Mouse (Mus musculus) MEL (cell line): ENCODE results near the gene Cdk4. TPM values are rescaled to one million over a fixed set of nuclear protein-coding genes. Genes with fewer than 3 reads are reported as not detected.
A peak's percentile ranks its signal among the peaks of the same experiment; 100 is the strongest.

Experiments used
- DNase-seq: peaks from one replicate; pipeline ENCODE4 v3.0.0; 2011; ENCODE audit warnings: low read depth, low spot score
- H3K27ac ChIP-seq: 2 replicates; pipeline ENCODE4 v1.5.1; 2012; ENCODE audit warnings: low read depth, mild to moderate bottlenecking, control low read depth, low read length, moderate library complexity; ENCODE audit not compliant: control insufficient read depth
- H3K27me3 ChIP-seq, 2 experiments: fragments of 150-350 bp in 1 of 2; sonication (generic) in 1 of 2; 2 replicates each; pipeline ENCODE4 v1.6.1; 2012; ENCODE audit warnings: low read length in 2 of 2, mild to moderate bottlenecking in 2 of 2, improper control_type of control experiment in 1 of 2, moderate library complexity in 1 of 2; ENCODE audit not compliant: insufficient read depth in 2 of 2, control insufficient read depth in 1 of 2
- H3K36me3 ChIP-seq, 2 experiments: 2 replicates each; pipeline ENCODE4 v1.6.1; 2012 to 2014; ENCODE audit warnings: low read length in 2 of 2, improper control_type of control experiment in 1 of 2, inconsistent platforms in 1 of 2, mild to moderate bottlenecking in 1 of 2; ENCODE audit not compliant: insufficient read depth in 2 of 2, control insufficient read depth in 1 of 2
- H3K4me1 ChIP-seq, 2 experiments: fragments of 150-350 bp in 1 of 2; sonication (generic) in 1 of 2; 2 replicates each; pipeline ENCODE4 v1.6.1; 2012; ENCODE audit warnings: low read length in 2 of 2, improper control_type of control experiment in 1 of 2, mild to moderate bottlenecking in 1 of 2; ENCODE audit not compliant: insufficient read depth in 2 of 2, control insufficient read depth in 1 of 2
- H3K4me3 ChIP-seq, 2 experiments: fragments of 150-350 bp in 1 of 2; sonication (generic) in 1 of 2; 2 replicates each; pipeline ENCODE4 v1.5.1; 2012; ENCODE audit warnings: low read depth in 2 of 2, low read length in 2 of 2, mild to moderate bottlenecking in 2 of 2, moderate library complexity in 2 of 2, control low read depth in 1 of 2, improper control_type of control experiment in 1 of 2; ENCODE audit not compliant: control insufficient read depth in 1 of 2, insufficient read depth in 1 of 2
- H3K79me2 ChIP-seq: 2 replicates; pipeline ENCODE4 v1.6.1; 2012; ENCODE audit warnings: mild to moderate bottlenecking, low read length, moderate library complexity; ENCODE audit not compliant: control insufficient read depth, poor library complexity, insufficient read depth
- H3K9ac ChIP-seq: 2 replicates; pipeline ENCODE4 v1.6.1; 2012; ENCODE audit warnings: low read depth, mild to moderate bottlenecking, control low read depth, low read length, moderate library complexity; ENCODE audit not compliant: control insufficient read depth, poor library complexity, severe bottlenecking
- H3K9me3 ChIP-seq: fragments of 150-350 bp; sonication (generic); replicated peaks from 2 replicates; pipeline ENCODE4 v1.6.1; 2012; ENCODE audit warnings: mild to moderate bottlenecking, low read length, improper control_type of control experiment, moderate library complexity; ENCODE audit not compliant: insufficient read depth
- BHLHE40 ChIP-seq: IDR thresholded peaks from 2 replicates; pipeline ENCODE4 v1.6.1; 2012; ENCODE audit warnings: low read depth, mild to moderate bottlenecking, inconsistent platforms, low read length, improper control_type of control experiment, borderline replicate concordance
- CHD1 ChIP-seq: IDR thresholded peaks from 2 replicates; pipeline ENCODE4 v1.6.1; 2012; ENCODE audit warnings: low read depth, mild to moderate bottlenecking, inconsistent platforms, low read length, improper control_type of control experiment
- CHD2 ChIP-seq: IDR thresholded peaks from 2 replicates; pipeline ENCODE4 v1.6.1; 2011; ENCODE audit warnings: low read length, improper control_type of control experiment
- CTCF ChIP-seq, 3 experiments: IDR thresholded peaks in 2 of 3; conservative IDR thresholded peaks in 1 of 3; 2 replicates each; pipeline ENCODE4 v1.5.1; 2011 to 2012; ENCODE audit warnings: low read length in 3 of 3, low read depth in 2 of 3, mild to moderate bottlenecking in 2 of 3, improper control_type of control experiment in 1 of 3, inconsistent platforms in 1 of 3, mixed read lengths in 1 of 3, moderate library complexity in 1 of 3; ENCODE audit not compliant: control insufficient read depth in 1 of 3, insufficient read depth in 1 of 3, poor library complexity in 1 of 3, severe bottlenecking in 1 of 3
- E2F4 ChIP-seq: IDR thresholded peaks from 2 replicates; pipeline ENCODE4 v1.6.1; 2011; ENCODE audit warnings: low read depth, low read length, improper control_type of control experiment, borderline replicate concordance
- EP300 ChIP-seq, 2 experiments: IDR thresholded peaks; 2 replicates each; pipeline ENCODE4 v1.6.1; 2011; ENCODE audit warnings: improper control_type of control experiment in 2 of 2, low read length in 2 of 2, low read depth in 1 of 2, mild to moderate bottlenecking in 1 of 2
- GABPA ChIP-seq: IDR thresholded peaks from 2 replicates; pipeline ENCODE4 v1.6.1; 2012; ENCODE audit warnings: low read depth, mild to moderate bottlenecking, inconsistent platforms, low read length, improper control_type of control experiment, moderate library complexity
- JUND ChIP-seq: IDR thresholded peaks from 2 replicates; pipeline ENCODE4 v1.6.1; 2011; ENCODE audit warnings: low read depth, mild to moderate bottlenecking, improper control_type of control experiment, low read length
- KAT2A ChIP-seq: conservative IDR thresholded peaks from 2 replicates; pipeline ENCODE4 v1.6.1; 2012; ENCODE audit warnings: low read depth, low read length, improper control_type of control experiment, inconsistent platforms
- MAX ChIP-seq: IDR thresholded peaks from 2 replicates; pipeline ENCODE4 v1.6.1; 2011; ENCODE audit warnings: low read length, improper control_type of control experiment
- MAZ ChIP-seq: IDR thresholded peaks from 2 replicates; pipeline ENCODE4 v1.6.1; 2012; ENCODE audit warnings: low read depth, mild to moderate bottlenecking, inconsistent platforms, low read length, improper control_type of control experiment
- MXI1 ChIP-seq: IDR thresholded peaks from 2 replicates; pipeline ENCODE4 v1.6.1; 2011; ENCODE audit warnings: mild to moderate bottlenecking, low read depth, low read length, improper control_type of control experiment
- MYC ChIP-seq: IDR thresholded peaks from 2 replicates; pipeline ENCODE4 v1.6.1; 2011; ENCODE audit warnings: low read depth, mild to moderate bottlenecking, low read length, improper control_type of control experiment, moderate library complexity
- NELFE ChIP-seq: IDR thresholded peaks from 2 replicates; pipeline ENCODE4 v1.6.1; 2011; ENCODE audit warnings: low read depth, low read length, improper control_type of control experiment
- NRF1 ChIP-seq: IDR thresholded peaks from 2 replicates; pipeline ENCODE4 v1.6.1; 2014; ENCODE audit warnings: low read depth, mild to moderate bottlenecking, inconsistent platforms, low read length, improper control_type of control experiment, moderate library complexity; ENCODE audit not compliant: poor library complexity, insufficient read depth, severe bottlenecking
- POLR2A ChIP-seq, 2 experiments: IDR thresholded peaks; 2 replicates each; pipeline ENCODE4 v1.6.1; 2011 to 2012; ENCODE audit warnings: low read length in 2 of 2, mild to moderate bottlenecking in 2 of 2, control low read depth in 1 of 2, improper control_type of control experiment in 1 of 2, low read depth in 1 of 2, moderate library complexity in 1 of 2; ENCODE audit not compliant: control insufficient read depth in 1 of 2, insufficient read depth in 1 of 2, poor library complexity in 1 of 2
- POLR2AphosphoS5 ChIP-seq: IDR thresholded peaks from 2 replicates; pipeline ENCODE4 v1.6.1; 2012; ENCODE audit warnings: low read depth, borderline replicate concordance, mild to moderate bottlenecking, inconsistent platforms, low read length, moderate library complexity, mixed read lengths
- RAD21 ChIP-seq: IDR thresholded peaks from 2 replicates; pipeline ENCODE4 v1.6.1; 2011; ENCODE audit warnings: mild to moderate bottlenecking, low read depth, low read length, improper control_type of control experiment
- SIN3A ChIP-seq: IDR thresholded peaks from 2 replicates; pipeline ENCODE4 v1.6.1; 2012; ENCODE audit warnings: low read length, improper control_type of control experiment, inconsistent platforms
- TAL1 ChIP-seq: IDR thresholded peaks from 2 replicates; pipeline ENCODE4 v1.6.1; 2012; ENCODE audit warnings: mild to moderate bottlenecking, inconsistent platforms, low read length, moderate library complexity, mixed read lengths
- TBP ChIP-seq: IDR thresholded peaks from 2 replicates; pipeline ENCODE4 v1.8.0; 2011; ENCODE audit warnings: low read depth, low read length, improper control_type of control experiment
- USF2 ChIP-seq, 2 experiments: IDR thresholded peaks; 2 replicates each; pipeline ENCODE4 v1.6.1; 2011 to 2012; ENCODE audit warnings: improper control_type of control experiment in 2 of 2, low read length in 2 of 2, borderline replicate concordance in 1 of 2, inconsistent platforms in 1 of 2, low read depth in 1 of 2, mild to moderate bottlenecking in 1 of 2; ENCODE audit not compliant: insufficient read depth in 1 of 2
- ZC3H11A ChIP-seq: IDR thresholded peaks from 2 replicates; pipeline ENCODE4 v1.6.1; 2012; ENCODE audit warnings: low read depth, mild to moderate bottlenecking, inconsistent platforms, low read length, improper control_type of control experiment
- ZKSCAN1 ChIP-seq: IDR thresholded peaks from 2 replicates; pipeline ENCODE4 v1.6.1; 2012; ENCODE audit warnings: low read depth, mild to moderate bottlenecking, inconsistent platforms, low read length, improper control_type of control experiment, moderate library complexity
- ZMIZ1 ChIP-seq: IDR thresholded peaks from 2 replicates; pipeline ENCODE4 v1.6.1; 2012; ENCODE audit warnings: low read depth, mild to moderate bottlenecking, inconsistent platforms, low read length, improper control_type of control experiment, moderate library complexity
- ZNF384 ChIP-seq: IDR thresholded peaks from 2 replicates; pipeline ENCODE4 v1.6.1; 2012; ENCODE audit warnings: low read depth, mild to moderate bottlenecking, inconsistent platforms, low read length, improper control_type of control experiment
- polyA plus RNA-seq, 2 experiments: library from polyadenylated mRNA; stranded (reverse) in 1 of 2; unstranded in 1 of 2; fragments of >175 nt in 1 of 2; fragments of >200 nt in 1 of 2; gene quantifications; 2 replicates each; pipeline versions ENCODE4 v1.2.1 to v1.2.4; 2012; ENCODE audit warnings: low replicate concordance in 2 of 2, low read depth in 1 of 2; ENCODE audit not compliant: insufficient read length in 2 of 2, insufficient read depth in 1 of 2, missing spikeins in 1 of 2
- total RNA-seq: library from RNA; depleted of rRNA; stranded (reverse); fragments of 300-350 nt; gene quantifications from 2 replicates; pipeline ENCODE4 v1.2.3, GENCODE M21; 2012

The Cdk4 gene
- total and polyA plus RNA-seq, 3 experiments = 443 to 1,325 (median 843) TPM

GRCm38 (mm10) chr10:127069281-127070189 lies 6.2 kb downstream of the Cdk4 start:
- H3K4me1 ChIP-seq = peaks cover 3 to 17% of the 10 kb centered on the region in 2 experiments
- TF ChIP-seq BHLHE40 (no peak), NRF1 (no peak), GABPA (no peak), CHD2 (no peak), ZMIZ1 (no peak), NELFE (no peak), CHD1 (no peak), TAL1 (no peak), ZC3H11A (no peak), POLR2A (IDR thresholded peaks at IDR 0.05; ENCODE audit: control insufficient read depth in 1 of 2, insufficient read depth in 1 of 2, low read depth in 1 of 2, low read length in 2 of 2, poor library complexity in 1 of 2) (peak in 1 of 2 experiments; percentile 17; a peak in 1 of 4 replicates), EP300 (IDR thresholded peaks at IDR 0.05; ENCODE audit: low read depth in 1 of 2, low read length in 2 of 2) (no peak), JUND (no peak), SIN3A (0 out of 2 replicates have a peak, but pooled peaks have one; percentile 11), E2F4 (no peak), TBP (no peak), MYC (no peak), MAX (no peak), ZNF384 (no peak), USF2 (IDR thresholded peaks at IDR 0.05; ENCODE audit: borderline replicate concordance in 1 of 2, insufficient read depth in 1 of 2, low read depth in 1 of 2, low read length in 2 of 2) (no peak), CTCF (IDR thresholded peaks at IDR 0.05 in 2 of 3, conservative IDR thresholded peaks at IDR 0.05 in 1 of 3; ENCODE audit: control insufficient read depth in 1 of 3, insufficient read depth in 1 of 3, low read depth in 2 of 3, low read length in 3 of 3, poor library complexity in 1 of 3, severe bottlenecking in 1 of 3) (no peak), KAT2A (no peak), ZKSCAN1 (0 out of 2 replicates have a peak, but pooled peaks have one; percentile 10), POLR2AphosphoS5 (no peak), MAZ (no peak), MXI1 (peak; percentile 34), RAD21 (no peak)
- H3K27me3 ChIP-seq = no peaks in the 10 kb centered on the region
- peak overlapping the region; percentile 80 for H3K27ac ChIP-seq
- H3K4me3 ChIP-seq = peak overlapping the region; percentile 89 to 93
- no peaks in the 10 kb centered on the region for H3K9me3 ChIP-seq
- peak overlapping the region; percentile 90 for H3K9ac ChIP-seq
- H3K79me2 ChIP-seq = peaks cover 25% of the 10 kb centered on the region
- H3K36me3 ChIP-seq = peaks cover 14 to 34% of the 10 kb centered on the region in 2 experiments
- DNase-seq = peak; percentile 69
